Mouse (Mus musculus) bone marrow macrophage, adult 2 months (primary cell): ENCODE data around the gene 4933430I17Rik.

Experiments used
- CTCF ChIP-seq: IDR thresholded peaks from 2 replicates; pipeline ENCODE4 v1.5.1; 2012; ENCODE audit warnings: low read depth, mild to moderate bottlenecking, low read length, moderate library complexity
- POLR2A ChIP-seq: IDR thresholded peaks from 2 replicates; pipeline ENCODE4 v1.6.1; 2012; ENCODE audit warnings: mild to moderate bottlenecking, low read depth, low read length, borderline replicate concordance

GRCm38 (mm10) chr4:62525489-62525811 is 281 bp downstream of the 4933430I17Rik start:
- TF ChIP-seq CTCF (no peak), POLR2A (no peak)
